Mouse (Mus musculus) adrenal gland, postnatal 36 days (tissue): ENCODE results near the gene Mmrn2. TPM values are rescaled to one million over a fixed set of nuclear protein-coding genes. Genes with fewer than 3 reads are reported as not detected.

Experiments used
- total RNA-seq, 2 experiments: library from RNA; stranded (reverse); gene quantifications; 2 replicates each; pipeline ENCODE4 v1.2.3; 2021

The Mmrn2 gene
- total RNA-seq, 2 experiments from 2014 or later = 25.6 to 41.9 TPM

Other genes with a start within 250 kb of the Mmrn2 start
- under 1 TPM; 0.13 to 0.20 TPM for gene Npy4r, start 223.0 kb upstream of the Mmrn2 start, total RNA-seq
- 1 to 10 TPM; 1.1 to 1.6 TPM for gene Gprin2, start 173.8 kb upstream of the Mmrn2 start, total RNA-seq
- under 1 TPM; 0.20 TPM for gene Syt15, start 155.9 kb upstream of the Mmrn2 start, total RNA-seq
- 10 to 100 TPM in 1 of 2 experiments, 1 to 10 TPM in 1; 7.4 to 14.9 TPM for gene Shld2, start 65.0 kb upstream of the Mmrn2 start, total RNA-seq
- 100 to 1,000 TPM; 177 to 206 TPM for gene Glud1, start 64.7 kb upstream of the Mmrn2 start, total RNA-seq
- gene Fam25c, start 20.0 kb upstream of the Mmrn2 start, total RNA-seq = not detected
- 10 to 100 TPM; 12.3 to 34.4 TPM for gene Sncg, start 676 bp upstream of the Mmrn2 start, total RNA-seq
- 10 to 100 TPM; 58.6 to 74.3 TPM for gene Bmpr1a, start 127.9 kb downstream of the Mmrn2 start, total RNA-seq
- gene 9230112D13Rik, start 147.3 kb downstream of the Mmrn2 start, total RNA-seq = not detected
- gene Ldb3, start 213.2 kb downstream of the Mmrn2 start, total RNA-seq = 1 to 10 TPM in 1 of 2 experiments, under 1 TPM in 1; 0.46 to 1.1 TPM
- not detected for gene Opn4, start 224.7 kb downstream of the Mmrn2 start, total RNA-seq